Mouse (Mus musculus): ENCODE results near the gene Rgl1. TPM values are rescaled to one million over a fixed set of nuclear protein-coding genes. Genes with fewer than 3 reads are reported as not detected.

Rgl1 gene
- polyA plus RNA-seq, 1 experiment from 2014 or later: 33.2 TPM

GRCm38 (mm10) chr1:152492258-152492657 lies 273.9 kb downstream of the Rgl1 start:
- DNase-seq (ENCODE audit: low spot score): no peak

GRCm38 (mm10) chr1:152490842-152491241 lies 275.3 kb downstream of the Rgl1 start:
- no peak overlapping the region for H3K4me3 ChIP-seq (ENCODE audit: low read depth, low read length)
- no peak overlapping the region for H3K4me2 ChIP-seq (replicated peaks; ENCODE audit: low read depth, low read length)
- 85% methylated on average over 1 of the region's 1 CpGs for WGBS
- no peaks in the 10 kb centered on the region for H3K4me1 ChIP-seq (ENCODE audit: insufficient read depth, low read depth, low read length)
- H3K9ac ChIP-seq (replicated peaks; ENCODE audit: low read depth): no peak overlapping the region
- H3K27ac ChIP-seq (ENCODE audit: low read length): no peak overlapping the region
- TF ChIP-seq CTCF (IDR thresholded peaks at IDR 0.05): no peak
- no peaks in the 10 kb centered on the region for H3K9me3 ChIP-seq (ENCODE audit: low read length)
- DNase-seq (ENCODE audit: low spot score) (no peak), ATAC-seq (no peak)
- H3K27me3 ChIP-seq (replicated peaks; ENCODE audit: insufficient read depth, low read length): no peaks in the 10 kb centered on the region
- no peaks in the 10 kb centered on the region for H3K36me3 ChIP-seq (ENCODE audit: insufficient read depth, low read length)

More at GRCm38 (mm10) chr1:152492258-152492657, 273.9 kb downstream of the Rgl1 start:
- Histone ChIP-seq H3K4me3 (ENCODE audit: low read depth, low read length) (no peak overlapping the region), H3K36me3 (ENCODE audit: insufficient read depth, low read length) (no peaks in the 10 kb centered on the region), H3K9me3 (ENCODE audit: low read length) (no peaks in the 10 kb centered on the region), H3K9ac (replicated peaks; ENCODE audit: low read depth) (no peak overlapping the region), H3K4me1 (ENCODE audit: insufficient read depth, low read depth, low read length) (0 out of 2 replicates have a peak, but pooled peaks cover 1% of the 10 kb centered on the region), H3K4me2 (replicated peaks; ENCODE audit: low read depth, low read length) (no peak overlapping the region), H3K27ac (ENCODE audit: low read length) (no peak overlapping the region), H3K27me3 (replicated peaks; ENCODE audit: insufficient read depth, low read length) (no peaks in the 10 kb centered on the region)
- TF ChIP-seq CTCF (IDR thresholded peaks at IDR 0.05) (no peak), EP300 (IDR thresholded peaks at IDR 0.05) (no peak)
- WGBS: 90% methylated on average over 1 of the region's 1 CpGs
- no peak for ATAC-seq

DNA sequence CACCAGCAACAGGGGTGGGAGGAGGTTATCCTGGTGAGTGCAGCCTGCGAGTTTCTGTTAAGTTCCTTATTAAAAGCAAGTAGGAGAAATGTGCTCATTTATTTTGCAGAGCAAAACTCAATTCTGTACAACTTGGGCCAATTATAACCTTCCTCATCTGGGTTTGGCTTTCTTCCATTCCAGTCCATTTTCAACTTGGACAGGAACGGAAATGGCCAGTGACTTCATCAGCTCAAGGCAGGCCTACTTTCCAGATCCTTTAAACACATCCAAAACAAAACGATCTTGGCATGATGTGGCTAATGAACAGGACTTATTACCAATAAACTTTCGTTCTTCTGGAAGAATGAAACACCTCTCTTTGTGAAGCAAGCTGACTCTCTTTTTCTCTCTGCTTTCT lies 290.0 kb downstream of the Rgl1 start:
- DNase-seq (ENCODE audit: low spot score) (no peak), ATAC-seq (no peak)
- H3K27ac ChIP-seq (ENCODE audit: low read length): no peak overlapping the region
- no peak for TF ChIP-seq EP300 (IDR thresholded peaks at IDR 0.05)
- no peak for TF ChIP-seq CTCF (IDR thresholded peaks at IDR 0.05)
- H3K9ac ChIP-seq (replicated peaks; ENCODE audit: low read depth): no peak overlapping the region
- no peak overlapping the region for H3K4me3 ChIP-seq (ENCODE audit: low read depth, low read length)
- no peaks in the 10 kb centered on the region for H3K9me3 ChIP-seq (ENCODE audit: low read length)
- H3K4me2 ChIP-seq (replicated peaks; ENCODE audit: low read depth, low read length): no peak overlapping the region
- no peaks in the 10 kb centered on the region for H3K36me3 ChIP-seq (ENCODE audit: insufficient read depth, low read length)
- no peaks in the 10 kb centered on the region for H3K4me1 ChIP-seq (ENCODE audit: insufficient read depth, low read depth, low read length)
- 78% methylated on average over 4 of the region's 4 CpGs for WGBS
- H3K27me3 ChIP-seq (replicated peaks; ENCODE audit: insufficient read depth, low read length): no peaks in the 10 kb centered on the region

DNA sequence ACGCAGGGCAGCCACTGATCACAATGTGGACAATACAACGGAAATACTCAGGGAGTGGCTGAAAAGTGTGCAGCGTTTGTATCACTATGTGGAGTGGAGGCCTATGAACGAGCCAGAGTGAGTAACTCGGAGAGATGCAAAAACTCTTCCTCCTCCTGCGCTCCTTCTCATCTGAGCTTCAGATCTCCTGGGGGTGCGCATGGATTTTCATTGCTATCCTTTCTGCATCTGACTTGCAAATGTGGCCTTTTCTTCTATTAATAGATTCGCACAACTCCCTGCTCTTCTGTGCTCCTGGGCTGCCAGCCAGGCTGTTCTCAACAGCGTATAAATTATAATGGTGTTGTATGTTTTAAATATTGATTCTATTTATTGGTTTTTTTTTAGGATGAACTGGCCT lies 297.7 kb downstream of the Rgl1 start:
- no peak overlapping the region for H3K4me3 ChIP-seq (ENCODE audit: low read depth, low read length)
- no peak overlapping the region for H3K9ac ChIP-seq (replicated peaks; ENCODE audit: low read depth)
- no peaks in the 10 kb centered on the region for H3K36me3 ChIP-seq (ENCODE audit: insufficient read depth, low read length)
- WGBS: 64% methylated on average over 9 of the region's 9 CpGs
- DNase-seq (ENCODE audit: low spot score) (no peak), ATAC-seq (no peak)
- H3K4me2 ChIP-seq (replicated peaks; ENCODE audit: low read depth, low read length): no peak overlapping the region
- H3K27me3 ChIP-seq (replicated peaks; ENCODE audit: insufficient read depth, low read length): no peaks in the 10 kb centered on the region
- TF ChIP-seq CTCF (IDR thresholded peaks at IDR 0.05) (no peak), EP300 (IDR thresholded peaks at IDR 0.05) (no peak)
- H3K4me1 ChIP-seq (ENCODE audit: insufficient read depth, low read depth, low read length): no peaks in the 10 kb centered on the region
- H3K9me3 ChIP-seq (ENCODE audit: low read length): no peaks in the 10 kb centered on the region
- H3K27ac ChIP-seq (ENCODE audit: low read length): no peak overlapping the region

Other genes with a start within 250 kb of the Rgl1 start
- gene Apobec4, start 15.8 kb downstream of the Rgl1 start, polyA plus RNA-seq (2015; fragmentation: Nextera tagmentation; extraction: Ambion mirVana): 0.50 and 0.74 TPM in 2 replicates
- 376 and 377 TPM in 2 replicates for gene Arpc5, start 191 bp upstream of the Rgl1 start, polyA plus RNA-seq (2015; fragmentation: Nextera tagmentation; extraction: Ambion mirVana)
- 9.6 and 12.0 TPM in 2 replicates for gene Ncf2, start 33.8 kb upstream of the Rgl1 start, polyA plus RNA-seq (2015; fragmentation: Nextera tagmentation; extraction: Ambion mirVana)
- 14.4 and 14.9 TPM in 2 replicates for gene Smg7, start 136.3 kb upstream of the Rgl1 start, polyA plus RNA-seq (2015; fragmentation: Nextera tagmentation; extraction: Ambion mirVana)
- 4.5 and 4.8 TPM in 2 replicates for gene Nmnat2, start 188.6 kb upstream of the Rgl1 start, polyA plus RNA-seq (2015; fragmentation: Nextera tagmentation; extraction: Ambion mirVana)